Mouse (Mus musculus) forebrain, embryonic 10.5 days (tissue): Measurements from ENCODE around the gene Ptprn2. TPM values are rescaled to one million over a fixed set of nuclear protein-coding genes. Genes with fewer than 3 reads are reported as not detected.

ENCODE experiments used
- DNase-seq: peaks from one replicate; pipeline ENCODE4 v3.0.0-alpha.2; 2017; ENCODE audit warnings: low spot score; ENCODE audit errors: extremely low spot score
- H3K27ac ChIP-seq: fragments of 300-500 bp; sonication (generic); 2 replicates; pipeline ENCODE4 v1.5.1; 2016; ENCODE audit warnings: mild to moderate bottlenecking
- H3K27me3 ChIP-seq: fragments of 300-500 bp; sonication (generic); 2 replicates; pipeline ENCODE4 v1.6.1; 2016; ENCODE audit warnings: mild to moderate bottlenecking; ENCODE audit not compliant: poor library complexity, severe bottlenecking
- H3K36me3 ChIP-seq: fragments of 300-500 bp; sonication (generic); replicated peaks from 2 replicates; pipeline ENCODE4 v1.6.1; 2016; ENCODE audit warnings: mild to moderate bottlenecking, moderate library complexity
- H3K4me1 ChIP-seq: fragments of 300-500 bp; sonication (generic); 2 replicates; pipeline ENCODE4 v1.6.1; 2016
- H3K4me3 ChIP-seq: fragments of 300-500 bp; sonication (generic); 2 replicates; pipeline ENCODE4 v1.5.1; 2016; ENCODE audit warnings: mild to moderate bottlenecking, moderate library complexity
- H3K9me3 ChIP-seq: fragments of 300-500 bp; sonication (generic); 2 replicates; pipeline ENCODE4 v1.6.1; 2016; ENCODE audit warnings: mild to moderate bottlenecking, moderate library complexity
- WGBS: fragments of 180-500 bp; shearing (Covaris S2); methylation state at CpG from one replicate; pipeline ENCODE4 v1.1.7; 2016; 5-methylcytosine and 5-hydroxymethylcytosine counted together
- polyA plus RNA-seq: library from polyadenylated mRNA; unstranded; fragments of >200 nt; fragmentation: Nextera tagmentation; extraction: Ambion mirVana; gene quantifications from 2 replicates; pipeline ENCODE4 v1.2.1, GENCODE M21; 2016

Gene Ptprn2
- polyA plus RNA-seq, 1 experiment from 2014 or later, result 4.8 TPM

- no peaks in the 10 kb centered on the region for H3K9me3 ChIP-seq
- H3K27me3 ChIP-seq, result peaks cover 21% of the 10 kb centered on the region
- no peaks in the 10 kb centered on the region for H3K36me3 ChIP-seq
- H3K27ac ChIP-seq, result no peak overlapping the region
- no peak overlapping the region for H3K4me3 ChIP-seq
- H3K4me1 ChIP-seq, result peaks cover 17% of the 10 kb centered on the region
- DNase-seq, result no peak
- WGBS, result 44% methylated on average over 14 of the region's 14 CpGs
Observed at GRCm38 (mm10) chr12:116641339-116642190, 156.0 kb downstream of the Ptprn2 start.

GRCm38 (mm10) chr12:116642191-116642549 lies 156.7 kb downstream of the Ptprn2 start:
- no peaks in the 10 kb centered on the region for H3K36me3 ChIP-seq
- H3K27ac ChIP-seq, result no peak overlapping the region
- no peak overlapping the region for H3K4me3 ChIP-seq
- WGBS, result 67% methylated on average over 4 of the region's 4 CpGs
- DNase-seq, result no peak
- H3K4me1 ChIP-seq, result peaks cover 17% of the 10 kb centered on the region
- H3K9me3 ChIP-seq, result no peaks in the 10 kb centered on the region
- peaks cover 21% of the 10 kb centered on the region for H3K27me3 ChIP-seq

- H3K27ac ChIP-seq, result no peak overlapping the region
- DNase-seq, result no peak
- no peak overlapping the region for H3K4me3 ChIP-seq
- no peaks in the 10 kb centered on the region for H3K36me3 ChIP-seq
- no peaks in the 10 kb centered on the region for H3K9me3 ChIP-seq
- peaks cover 3% of the 10 kb centered on the region for H3K27me3 ChIP-seq
- peaks cover 8% of the 10 kb centered on the region for H3K4me1 ChIP-seq
Observed at GRCm38 (mm10) chr12:116646771-116647170, 161.3 kb downstream of the Ptprn2 start.

GRCm38 (mm10) chr12:116648584-116649206 lies 163.2 kb downstream of the Ptprn2 start:
- no peak overlapping the region for H3K27ac ChIP-seq
- WGBS, result 72% methylated on average over 4 of the region's 4 CpGs

GRCm38 (mm10) chr12:116653684-116654083 lies 168.2 kb downstream of the Ptprn2 start:
- Histone ChIP-seq H3K4me3 (no peak overlapping the region), H3K27me3 (no peaks in the 10 kb centered on the region), H3K36me3 (no peaks in the 10 kb centered on the region), H3K27ac (no peak overlapping the region), H3K4me1 (no peaks in the 10 kb centered on the region), H3K9me3 (no peaks in the 10 kb centered on the region)
- 64% methylated on average over 1 of the region's 1 CpGs for WGBS
- no peak for DNase-seq

More at GRCm38 (mm10) chr12:116648584-116649206, 163.2 kb downstream of the Ptprn2 start:
- Histone ChIP-seq H3K4me3 (no peak overlapping the region), H3K36me3 (no peaks in the 10 kb centered on the region), H3K9me3 (no peaks in the 10 kb centered on the region), H3K4me1 (no peaks in the 10 kb centered on the region), H3K27me3 (no peaks in the 10 kb centered on the region)
- peak; percentile 42 for DNase-seq

- no peaks in the 10 kb centered on the region for H3K27me3 ChIP-seq
- H3K27ac ChIP-seq, result 0 out of 2 replicates have a peak overlapping the region, but pooled peaks have one; percentile 21
- no peaks in the 10 kb centered on the region for H3K36me3 ChIP-seq
- no peak for DNase-seq
- WGBS, result 20% methylated on average over 7 of the region's 7 CpGs
- no peak overlapping the region for H3K4me3 ChIP-seq
- no peaks in the 10 kb centered on the region for H3K9me3 ChIP-seq
- peaks cover 15% of the 10 kb centered on the region for H3K4me1 ChIP-seq
Observed at GRCm38 (mm10) chr12:116660076-116660475, 174.6 kb downstream of the Ptprn2 start.

- H3K27ac ChIP-seq, result no peak overlapping the region
- WGBS, result 84% methylated on average over 4 of the region's 4 CpGs
Observed at GRCm38 (mm10) chr12:116661018-116661417, 175.5 kb downstream of the Ptprn2 start.

GRCm38 (mm10) chr12:116677701-116678100 lies 192.2 kb downstream of the Ptprn2 start:
- Histone ChIP-seq H3K27ac (peak overlapping the region; percentile 21; the same call in 1 of the 2 replicates), H3K36me3 (no peaks in the 10 kb centered on the region), H3K4me3 (no peak overlapping the region), H3K4me1 (peaks cover 14% of the 10 kb centered on the region), H3K9me3 (no peaks in the 10 kb centered on the region), H3K27me3 (no peaks in the 10 kb centered on the region)
- peak; percentile 17 for DNase-seq
- WGBS, result 69% methylated on average over 3 of the region's 3 CpGs

More at GRCm38 (mm10) chr12:116661018-116661417, 175.5 kb downstream of the Ptprn2 start:
- peaks cover 15% of the 10 kb centered on the region for H3K4me1 ChIP-seq
- DNase-seq, result no peak
- no peaks in the 10 kb centered on the region for H3K36me3 ChIP-seq
- H3K9me3 ChIP-seq, result no peaks in the 10 kb centered on the region
- no peaks in the 10 kb centered on the region for H3K27me3 ChIP-seq
- no peak overlapping the region for H3K4me3 ChIP-seq

GRCm38 (mm10) chr12:116689832-116690231 lies 204.3 kb downstream of the Ptprn2 start:
- Histone ChIP-seq H3K27me3 (no peaks in the 10 kb centered on the region), H3K27ac (no peak overlapping the region), H3K36me3 (no peaks in the 10 kb centered on the region), H3K4me3 (no peak overlapping the region), H3K9me3 (no peaks in the 10 kb centered on the region), H3K4me1 (no peaks in the 10 kb centered on the region)
- whole genome bisulfite sequencing, result 86% methylated on average over 2 of the region's 2 CpGs
- DNase-seq, result no peak

GRCm38 (mm10) chr12:116709535-116709934 lies 224.0 kb downstream of the Ptprn2 start:
- no peak overlapping the region for H3K27ac ChIP-seq
- H3K4me1 ChIP-seq, result no peaks in the 10 kb centered on the region
- no peak overlapping the region for H3K4me3 ChIP-seq
- no peaks in the 10 kb centered on the region for H3K9me3 ChIP-seq
- H3K36me3 ChIP-seq, result no peaks in the 10 kb centered on the region
- no peak for DNase-seq
- 74% methylated on average over 5 of the region's 5 CpGs for WGBS
- H3K27me3 ChIP-seq, result no peaks in the 10 kb centered on the region

- 84% methylated on average over 3 of the region's 3 CpGs for WGBS
- H3K27me3 ChIP-seq, result no peaks in the 10 kb centered on the region
Observed at GRCm38 (mm10) chr12:116710716-116711115, 225.2 kb downstream of the Ptprn2 start.

GRCm38 (mm10) chr12:116711133-116711532 lies 225.6 kb downstream of the Ptprn2 start:
- Histone ChIP-seq H3K4me1 (no peaks in the 10 kb centered on the region), H3K27ac (no peak overlapping the region), H3K27me3 (no peaks in the 10 kb centered on the region), H3K36me3 (no peaks in the 10 kb centered on the region), H3K9me3 (no peaks in the 10 kb centered on the region), H3K4me3 (no peak overlapping the region)
- DNase-seq, result no peak
- 92% methylated on average over 6 of the region's 6 CpGs for WGBS

More at GRCm38 (mm10) chr12:116710716-116711115, 225.2 kb downstream of the Ptprn2 start:
- H3K36me3 ChIP-seq, result no peaks in the 10 kb centered on the region
- no peaks in the 10 kb centered on the region for H3K9me3 ChIP-seq
- DNase-seq, result no peak
- no peak overlapping the region for H3K27ac ChIP-seq
- no peak overlapping the region for H3K4me3 ChIP-seq
- H3K4me1 ChIP-seq, result no peaks in the 10 kb centered on the region

GRCm38 (mm10) chr12:116713096-116713495 lies 227.6 kb downstream of the Ptprn2 start:
- Histone ChIP-seq H3K27ac (no peak overlapping the region), H3K36me3 (no peaks in the 10 kb centered on the region), H3K4me1 (no peaks in the 10 kb centered on the region), H3K9me3 (no peaks in the 10 kb centered on the region), H3K27me3 (no peaks in the 10 kb centered on the region), H3K4me3 (no peak overlapping the region)
- no peak for DNase-seq
